Comparison of ENCODE assay signal across 16 mouse cellular contexts in genomic region chr12:104999171-104999570, GRCm38 (mm10). TPM values are rescaled to one million over a fixed set of nuclear protein-coding genes. Genes with fewer than 3 reads are reported as not detected.
DNase-seq lines count a peak whose midpoint lies in the region; ATAC-seq and TF ChIP-seq lines count a peak whose summit lies in the region.
"Had no signal": no experiment of that assay in that cellular context is flagged by ENCODE, and none has a peak within 500 bp of the region (broad histone marks: within the 10 kb centered on the region; RNA-seq: fewer than 3 reads in every experiment).

No protein-coding gene starts in this region.

- H3K27me3 ChIP-seq in liver, adult 2 months (ENCODE audit: control insufficient read depth, insufficient read depth, low read length), result no peaks in the 10 kb centered on the region
- H3K27me3 ChIP-seq: forebrain, embryonic 15.5 days had no signal

- ATAC-seq in cerebellum, adult (ENCODE audit: insufficient number of reproducible peaks, low FRiP score, low TSS enrichment), result no peak
- ATAC-seq: forebrain, embryonic 15.5 days had no signal

- no peak for TF ChIP-seq CTCF in liver, adult 2 months (IDR thresholded peaks at IDR 0.05; ENCODE audit: low read depth, low read length)

- WGBS in liver, adult 2 months, result 37% methylated on average over 8 of the region's 8 CpGs

- H3K9ac ChIP-seq in liver, adult 2 months (ENCODE audit: low read depth, low read length), result no peak overlapping the region
- H3K9ac ChIP-seq: embryonic facial prominence, embryonic 13.5 days; forebrain, embryonic 15.5 days; heart, embryonic 13.5 days; lung, embryonic 15.5 days had no signal

- peaks cover 11% of the 10 kb centered on the region; the same call in 1 of the 2 replicates for H3K79me2 ChIP-seq in liver, adult 2 months (ENCODE audit: control insufficient read depth, insufficient read depth, low read length)

- H3K4me1 ChIP-seq in liver, adult 2 months (ENCODE audit: control insufficient read depth, insufficient read depth, low read length), result peaks cover 50% of the 10 kb centered on the region
- H3K4me1 ChIP-seq: forebrain, embryonic 15.5 days had no signal

- no peaks in the 10 kb centered on the region for H3K36me3 ChIP-seq in liver, adult 2 months (ENCODE audit: control insufficient read depth, insufficient read depth, low read length)
- H3K36me3 ChIP-seq: embryonic facial prominence, embryonic 13.5 days; forebrain, embryonic 15.5 days; heart, embryonic 13.5 days; hindbrain, embryonic 10.5 days; lung, embryonic 15.5 days had no signal

- peak; percentile 49 for DNase-seq in liver, adult 2 months (ENCODE audit: extremely low read depth, low read depth, low spot score)
- DNase-seq in liver (no peak), ZHBTc4 (ENCODE audit: low read depth, low spot score) (peak; percentile 89)
- peak; percentile 38 for DNase-seq in lung, postnatal 36 days
- DNase-seq in thymus, postnatal 10 days (ENCODE audit: low spot score in 2 of 2), result peak; percentile 52 to 56
- no peak for DNase-seq in kidney, postnatal 14 days
- DNase-seq in adrenal gland, adult 2 months, result no peak
- DNase-seq: cerebellum, postnatal 14 days; gastrocnemius, postnatal 14 days; kidney, adult 8-10 months had no signal

- H3K27ac ChIP-seq in liver, adult 2 months (replicated peaks; ENCODE audit: insufficient read depth, low read depth, low read length), result peak overlapping the region; percentile 89
- H3K27ac ChIP-seq: embryonic facial prominence, embryonic 13.5 days; forebrain, embryonic 15.5 days; heart, embryonic 13.5 days; hindbrain, embryonic 10.5 days; lung, embryonic 15.5 days had no signal

- TF ChIP-seq POLR2A in liver, adult 2 months (IDR thresholded peaks at IDR 0.05; ENCODE audit: extremely low read depth, insufficient read depth, low read length), result no peak

- H3K4me3 ChIP-seq in liver, adult 2 months (ENCODE audit: insufficient read depth, low read depth, low read length), result no peak overlapping the region
- H3K4me3 ChIP-seq: embryonic facial prominence, embryonic 13.5 days; forebrain, embryonic 15.5 days; heart, embryonic 13.5 days; hindbrain, embryonic 10.5 days; lung, embryonic 15.5 days had no signal

RNA-seq across cellular contexts. Expression of gene Syne3, which starts 10.4 kb away (rescaled TPM):
- 3.8 and 4.8 TPM in 2 replicates for total RNA-seq in liver, adult 2 months (2014; rRNA removed)
- polyA plus RNA-seq in liver, adult 2 months (2012; rRNA removed), result 0.81 and 1.6 TPM in 2 replicates
- 10 to 100 TPM in 1 of 2 experiments, 1 to 10 TPM in 1; 9.1 to 16.1 TPM for total RNA-seq in adrenal gland, adult 2 months (2021)
- polyA plus RNA-seq in adrenal gland, adult 2 months (2012; rRNA removed), result 4.3 and 4.5 TPM in 2 replicates

RNA-seq across cellular contexts. Expression of gene Glrx5, which starts 33.3 kb away (rescaled TPM):
- 43.0 and 45.5 TPM in 2 replicates for total RNA-seq in liver, adult 2 months (2014; rRNA removed)
- polyA plus RNA-seq in liver, adult 2 months (2012; rRNA removed), result 144 and 157 TPM in 2 replicates
- total RNA-seq in adrenal gland, adult 2 months (2021), result 100 to 1,000 TPM; 161 to 186 TPM
- polyA plus RNA-seq in adrenal gland, adult 2 months (2012; rRNA removed), result 218 and 257 TPM in 2 replicates

Comparison
In these comparisons a context has a peak if more than half of its experiments do, and no peak if none do; other contexts are left out.
1. DNase-seq: peak in liver, adult 2 months (single experiment), ZHBTc4 (single experiment), lung, postnatal 36 days (single experiment) and thymus, postnatal 10 days (2 of 2); none in liver (single experiment), kidney, postnatal 14 days (single experiment) and adrenal gland, adult 2 months (single experiment).